Mouse (Mus musculus): Measurements from ENCODE around the gene Sdc4.
A peak's percentile ranks its signal among the peaks of the same experiment; 100 is the strongest.

Sdc4 gene

DNA sequence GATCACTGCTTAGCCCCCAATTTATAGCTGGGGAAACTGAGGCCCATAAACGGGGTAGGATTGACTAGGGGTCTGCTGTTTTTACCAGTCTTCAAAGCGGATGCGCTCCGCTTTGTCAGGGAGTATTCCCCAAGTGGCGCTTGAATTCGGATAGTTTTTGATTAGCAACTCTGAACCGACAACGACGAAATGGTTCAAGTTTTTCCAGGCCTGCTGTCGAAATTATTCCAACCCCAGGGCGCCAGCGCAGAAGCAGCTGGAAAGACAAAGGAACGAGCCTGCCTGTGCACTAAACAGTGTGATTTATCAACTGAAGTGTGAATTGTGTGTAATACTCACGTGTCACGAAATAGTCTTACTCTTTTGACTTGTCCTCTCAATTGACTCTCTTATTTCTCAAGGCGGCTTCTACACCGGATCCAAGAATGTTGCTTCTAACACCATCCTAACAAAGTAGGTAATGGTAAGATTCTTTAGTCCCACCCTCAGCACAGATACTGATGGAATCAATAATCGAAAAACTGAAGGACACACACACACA lies at the start of gene Sdc4:
Gene Sdc4 (minus strand): TSS at position 428 of the 541 bp plus-strand sequence.
- no peak for DNase-seq (ENCODE audit: low spot score in 2 of 2)

DNA sequence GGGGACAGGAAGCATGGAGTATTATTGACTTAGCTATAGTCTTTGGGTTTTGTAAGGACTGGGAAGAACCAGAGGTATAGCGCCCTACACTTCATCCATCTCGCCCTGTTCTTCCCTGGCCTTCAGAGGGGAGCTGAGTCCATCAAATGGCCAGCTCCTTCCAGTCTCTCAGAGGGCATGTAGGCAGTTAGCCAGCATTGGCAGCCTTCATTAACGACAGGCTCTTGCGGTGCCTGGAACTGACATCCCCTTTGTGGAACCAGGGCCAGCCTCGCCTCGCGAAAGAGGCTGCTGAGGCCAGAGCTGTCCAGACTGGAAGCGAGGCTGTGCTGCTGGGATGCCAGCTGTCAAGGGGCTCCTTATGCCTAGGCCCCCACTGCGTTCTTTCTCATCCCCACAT lies 44.1 kb upstream of the Sdc4 start:
- peak in 1 of 2 experiments; percentile 27 for DNase-seq (ENCODE audit: low spot score in 2 of 2)

DNA sequence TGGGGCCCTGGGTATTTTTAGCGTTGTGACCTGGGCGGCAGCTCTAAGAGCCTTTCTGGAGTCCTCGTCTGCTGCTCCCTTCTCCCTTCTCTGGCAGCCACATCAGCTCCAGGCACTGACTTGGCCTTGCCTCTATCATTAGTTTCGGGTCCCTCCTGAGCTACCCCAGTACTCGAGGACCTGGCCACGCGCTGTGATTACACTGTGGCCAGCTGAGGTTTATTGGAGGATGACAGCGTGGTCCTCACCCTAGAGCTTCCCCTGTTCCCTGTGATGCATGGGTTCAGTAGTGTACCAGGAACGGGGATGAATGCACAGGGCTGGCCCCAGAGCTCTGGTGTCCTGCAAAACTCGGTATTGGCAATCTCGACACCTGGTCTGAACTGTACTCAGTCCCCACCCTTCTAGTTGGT lies 43.4 kb upstream of the Sdc4 start:
- no peak for DNase-seq (ENCODE audit: low spot score in 2 of 2)

DNA sequence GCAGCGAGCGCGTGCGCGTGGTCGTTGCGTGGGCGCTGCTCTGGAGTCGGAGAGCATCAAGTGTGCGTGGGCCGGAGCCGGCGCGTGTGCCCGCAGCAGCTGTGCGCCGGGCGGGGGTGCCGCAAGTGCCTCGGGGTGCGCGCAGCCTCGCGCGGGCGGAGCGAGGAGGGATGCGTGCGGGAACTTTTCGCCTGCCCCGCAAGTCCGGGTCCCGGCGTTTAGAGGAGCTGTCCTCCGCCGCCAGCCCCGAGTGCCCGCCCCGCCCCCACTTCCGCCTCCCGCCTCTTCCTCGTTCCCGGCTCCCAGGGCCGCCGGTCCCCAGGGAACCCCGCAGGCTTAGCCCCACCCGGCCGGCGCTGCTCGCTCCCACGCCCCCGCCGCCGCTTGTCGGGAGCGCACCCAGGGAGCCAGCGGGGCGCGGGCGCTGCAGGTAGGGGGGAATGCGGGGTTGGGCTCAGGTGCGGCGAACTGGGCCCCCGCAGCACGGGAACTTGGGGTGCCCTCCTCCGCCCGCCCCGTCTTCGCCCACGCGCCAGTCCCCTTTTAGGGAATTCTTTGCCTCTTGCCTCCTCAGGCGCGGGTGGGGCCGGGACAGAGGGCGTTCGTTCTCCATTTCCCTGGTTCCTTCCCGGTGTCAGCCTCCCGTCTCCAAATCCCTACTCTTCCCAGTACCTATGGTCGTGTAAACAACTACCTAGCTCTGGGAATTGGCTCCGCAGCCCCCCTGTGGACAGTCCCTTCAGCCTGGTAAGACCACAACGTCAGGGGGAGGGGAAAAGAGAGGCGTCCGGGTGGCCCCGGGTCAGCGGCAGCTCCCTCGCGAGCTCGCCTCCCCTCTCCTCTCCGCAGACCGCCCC lies 42.8 kb upstream of the Sdc4 start:
- DNase-seq (ENCODE audit: low spot score in 2 of 2), result peak; percentile 43 to 60

DNA sequence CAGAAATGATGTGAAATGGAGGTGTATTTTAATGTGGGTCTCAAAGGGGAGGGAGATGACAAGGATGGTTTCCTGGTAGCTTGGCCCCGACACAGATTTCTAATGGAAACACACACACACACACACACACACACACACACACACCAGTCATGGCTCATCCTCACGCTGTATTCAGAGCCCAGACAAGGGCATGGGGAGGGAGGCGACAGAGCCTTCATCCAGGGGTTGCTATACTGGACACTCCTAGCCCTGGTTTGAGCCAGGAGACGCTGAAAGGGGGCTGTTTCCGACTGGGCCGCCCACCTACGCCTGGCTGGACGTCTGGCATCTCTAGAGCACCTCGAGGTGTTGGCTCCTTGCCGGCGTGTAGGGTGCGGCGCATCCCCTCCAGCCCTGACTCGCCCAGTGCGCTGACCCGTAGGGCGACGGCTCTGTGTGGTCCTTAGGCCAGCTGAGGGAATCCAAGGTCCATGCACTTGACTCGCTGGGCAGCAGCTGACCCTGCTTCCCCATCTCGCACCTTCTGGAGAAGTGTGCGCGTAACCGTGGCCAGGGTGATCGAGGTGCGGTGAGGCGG lies 42.1 kb upstream of the Sdc4 start, which contains the start of gene Dbndd2:
Gene Dbndd2 (plus strand): TSS at position 426 of the 577 bp plus-strand sequence.
- DNase-seq (ENCODE audit: low spot score in 2 of 2), result peak in 1 of 2 experiments; percentile 67

DNA sequence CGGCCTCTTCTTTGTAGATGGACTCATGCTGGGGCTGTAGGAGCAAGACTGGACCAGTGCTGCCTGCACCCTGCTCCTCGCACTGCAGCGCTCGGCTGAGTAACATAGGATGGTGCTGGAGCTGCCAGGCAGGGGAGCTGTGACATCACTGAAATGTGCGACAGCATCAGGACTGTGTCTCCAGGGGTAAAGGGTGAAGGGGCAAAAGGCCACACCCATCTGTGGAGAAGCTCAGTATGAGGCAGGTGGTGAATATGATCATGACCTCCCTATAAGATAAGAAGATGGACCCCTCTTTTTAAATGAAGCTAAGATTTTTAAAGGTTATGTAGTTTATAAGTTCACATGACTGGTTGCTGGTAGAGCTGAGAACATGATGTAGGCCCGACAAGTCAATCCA lies 29.9 kb upstream of the Sdc4 start, which contains the start of gene Trp53tg5:
Gene Trp53tg5 (minus strand): TSS at position 101 of the 400 bp plus-strand sequence.
- no peak for DNase-seq (ENCODE audit: low spot score in 2 of 2)

DNA sequence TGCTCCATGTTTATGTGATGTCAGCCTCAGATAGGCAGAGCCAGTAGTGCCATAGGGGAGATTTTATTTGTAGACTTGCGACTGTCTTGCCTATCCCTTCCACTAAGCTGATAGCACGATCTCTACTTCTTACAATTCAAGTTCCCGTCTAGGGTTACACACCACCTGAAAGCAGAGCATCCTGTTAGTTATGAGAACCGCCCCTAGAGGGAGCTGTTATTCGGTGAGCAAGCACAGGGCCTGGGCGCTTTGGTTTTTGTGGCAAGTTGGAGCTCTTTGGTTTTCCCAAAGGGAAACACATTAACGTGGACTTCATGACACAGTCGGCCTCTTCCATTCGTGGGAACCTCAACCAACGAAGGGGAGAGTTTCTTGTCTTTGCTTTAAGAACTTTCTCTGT lies 26.6 kb upstream of the Sdc4 start:
- DNase-seq (ENCODE audit: low spot score in 2 of 2), result peak in 1 of 2 experiments; percentile 55

DNA sequence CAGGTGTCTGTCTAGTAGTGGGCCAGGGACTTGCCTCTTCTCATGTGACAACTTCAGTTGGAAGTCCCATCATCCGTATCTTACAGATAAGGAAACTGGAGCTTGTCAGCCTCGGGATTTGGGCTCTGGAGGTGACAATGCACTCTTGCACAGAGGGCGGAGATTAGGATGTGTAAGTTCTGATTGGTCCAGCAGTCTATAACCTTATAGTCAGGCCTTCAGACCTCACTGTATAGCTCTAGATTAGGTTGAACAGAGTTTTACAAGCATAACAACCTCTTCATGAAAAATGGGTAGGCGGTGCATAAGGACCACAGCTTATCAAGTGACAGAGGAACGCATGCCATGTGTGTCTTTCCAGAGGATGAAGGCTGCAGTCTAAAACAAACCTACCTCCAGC lies 23.1 kb upstream of the Sdc4 start:
- DNase-seq (ENCODE audit: low spot score in 2 of 2), result no peak

DNA sequence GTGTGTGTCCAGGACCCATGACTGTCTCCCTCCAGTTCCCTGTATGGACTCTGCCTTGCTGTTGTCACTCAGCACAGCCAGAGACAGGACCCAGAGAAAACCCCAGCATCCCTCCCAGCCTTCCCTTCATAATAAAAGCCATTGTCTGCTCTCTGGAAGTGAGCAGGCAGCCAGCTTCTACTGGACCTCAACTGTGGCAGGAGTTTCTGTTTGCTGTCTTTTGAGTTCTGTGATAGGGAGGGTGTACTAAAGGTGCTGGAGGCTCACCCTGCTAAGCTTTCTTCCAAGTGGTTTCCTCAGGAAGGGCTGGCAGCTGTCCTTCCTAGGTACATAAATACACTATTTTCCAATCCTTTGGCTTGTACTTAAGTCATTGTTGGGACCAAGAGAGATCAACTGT lies 21.5 kb upstream of the Sdc4 start:
- no peak for DNase-seq (ENCODE audit: low spot score in 2 of 2)

DNA sequence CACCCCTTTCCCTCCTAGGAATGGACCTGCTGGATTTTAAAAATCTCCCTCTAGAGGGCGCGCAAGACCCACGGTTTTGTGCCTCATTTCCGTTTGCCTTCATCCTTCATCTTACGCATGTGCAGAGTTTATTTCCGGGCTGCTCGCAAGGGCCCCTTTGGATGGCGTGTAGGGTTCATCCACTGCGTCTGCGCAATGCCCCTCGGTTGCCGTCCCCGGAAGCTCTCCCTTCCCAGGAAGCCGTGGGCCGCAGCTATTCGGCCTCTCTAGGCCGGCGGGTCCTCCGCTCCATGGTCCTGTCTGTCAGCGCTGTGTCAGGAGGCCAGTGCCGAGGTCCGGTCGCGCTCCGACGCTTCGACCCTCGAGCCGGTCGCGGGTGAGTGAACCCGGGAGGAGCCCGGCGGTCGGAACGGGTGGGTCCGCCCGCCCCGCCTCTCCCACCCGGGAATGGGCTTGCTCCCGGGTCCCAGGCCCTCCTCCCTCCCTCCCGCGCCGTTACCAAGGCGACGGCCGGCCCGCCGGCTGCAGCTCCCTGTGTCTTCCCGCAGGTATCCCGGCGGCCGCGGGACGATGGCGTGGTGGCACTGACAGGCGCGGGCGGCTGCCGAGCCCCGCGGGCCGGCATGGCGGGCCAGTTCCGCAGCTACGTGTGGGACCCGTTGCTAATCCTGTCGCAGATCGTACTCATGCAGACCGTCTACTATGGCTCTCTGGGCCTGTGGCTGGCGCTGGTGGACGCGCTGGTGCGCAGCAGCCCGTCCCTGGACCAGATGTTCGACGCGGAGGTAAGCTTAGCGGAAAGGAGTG lies 17.3 kb upstream of the Sdc4 start, which contains the start of gene Gm20458:
Gene Gm20458 (plus strand): TSS at position 223 of the 807 bp plus-strand sequence.
- peak; percentile 89 to 93 for DNase-seq (ENCODE audit: low spot score in 2 of 2)

DNA sequence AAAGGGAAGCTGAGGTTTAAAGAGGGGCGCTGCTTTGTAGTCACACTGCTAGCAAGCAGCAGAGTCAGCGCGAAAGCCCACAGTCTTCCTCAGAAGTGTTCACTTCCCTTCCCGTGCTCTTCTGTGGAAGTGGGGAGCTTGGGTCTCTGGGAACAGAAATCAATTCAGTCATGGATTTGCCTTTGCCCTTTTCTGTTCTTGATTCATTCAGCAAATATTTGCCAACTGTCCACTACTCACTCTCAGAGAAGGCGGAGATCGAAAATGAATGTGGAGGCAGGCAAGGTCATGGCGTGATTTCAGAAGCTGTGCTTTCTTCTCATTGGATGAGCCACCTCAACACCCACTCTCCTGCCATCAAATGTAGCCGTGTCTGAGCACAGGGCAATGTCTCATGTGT lies 14.8 kb upstream of the Sdc4 start:
- DNase-seq (ENCODE audit: low spot score in 2 of 2), result no peak

DNA sequence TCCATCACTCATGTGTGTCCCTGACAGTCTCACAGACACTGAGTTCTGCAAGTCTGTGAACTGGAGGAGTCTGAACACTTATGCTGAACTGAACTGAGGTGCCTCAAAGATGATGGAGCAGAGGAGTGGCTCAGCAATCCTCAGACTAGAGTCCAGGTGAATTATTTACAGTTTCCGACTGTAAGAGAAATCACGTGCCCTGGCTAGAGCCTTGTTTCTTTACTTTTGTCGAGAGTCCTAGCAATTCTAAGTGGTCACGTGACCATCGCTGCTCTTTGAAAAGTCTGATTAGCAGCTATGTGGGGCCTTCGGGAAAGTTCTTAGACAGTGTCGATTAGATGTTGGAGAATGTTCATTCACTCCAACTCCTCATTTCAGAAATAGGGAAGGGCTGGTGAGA lies 14.3 kb upstream of the Sdc4 start:
- no peak for DNase-seq (ENCODE audit: low spot score in 2 of 2)

DNA sequence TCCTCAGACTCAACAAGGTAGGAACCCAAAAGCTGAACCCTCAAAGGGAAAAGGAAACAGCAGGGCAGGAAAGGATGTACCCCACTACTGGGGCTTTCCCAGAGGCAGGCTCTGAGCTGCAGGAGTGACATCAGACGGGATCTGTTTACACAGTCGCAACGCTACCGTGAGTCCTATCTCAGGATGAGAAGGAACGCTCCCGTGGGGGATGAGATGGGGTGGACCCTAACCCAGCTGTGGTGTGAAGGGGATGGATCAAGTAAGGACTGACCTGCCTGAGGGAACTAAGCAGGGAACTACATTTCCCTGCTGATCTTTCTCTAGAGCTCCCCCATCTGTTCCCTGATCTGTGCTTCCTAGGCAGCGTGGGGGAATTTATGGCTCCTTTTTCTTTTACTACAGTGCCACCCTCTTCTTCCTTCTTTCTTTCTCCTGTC lies 13.2 kb upstream of the Sdc4 start, which contains the start of gene Sys1:
Gene Sys1 (plus strand): TSS at position 101 of the 437 bp plus-strand sequence.
- DNase-seq (ENCODE audit: low spot score in 2 of 2), result peak; percentile 13 to 24

DNA sequence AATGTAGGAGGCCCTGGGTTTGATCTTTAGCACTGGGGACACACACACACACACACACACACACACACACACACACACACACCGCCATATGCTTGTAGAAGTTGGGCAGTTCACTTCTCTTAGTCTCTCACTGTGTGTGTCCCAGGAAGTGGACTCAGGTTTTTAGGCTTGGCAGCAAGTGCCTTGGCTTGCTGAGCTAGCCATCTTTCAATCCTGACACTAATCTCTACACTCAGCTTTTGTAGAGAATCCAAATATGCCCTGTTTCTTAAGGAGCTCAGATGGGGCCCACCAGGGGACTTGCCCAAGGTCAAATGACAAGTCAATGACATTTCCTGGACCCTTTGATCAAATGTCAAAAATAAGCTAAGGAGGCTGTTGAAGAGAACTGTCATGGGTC lies 12.7 kb upstream of the Sdc4 start:
- no peak for DNase-seq (ENCODE audit: low spot score in 2 of 2)

DNA sequence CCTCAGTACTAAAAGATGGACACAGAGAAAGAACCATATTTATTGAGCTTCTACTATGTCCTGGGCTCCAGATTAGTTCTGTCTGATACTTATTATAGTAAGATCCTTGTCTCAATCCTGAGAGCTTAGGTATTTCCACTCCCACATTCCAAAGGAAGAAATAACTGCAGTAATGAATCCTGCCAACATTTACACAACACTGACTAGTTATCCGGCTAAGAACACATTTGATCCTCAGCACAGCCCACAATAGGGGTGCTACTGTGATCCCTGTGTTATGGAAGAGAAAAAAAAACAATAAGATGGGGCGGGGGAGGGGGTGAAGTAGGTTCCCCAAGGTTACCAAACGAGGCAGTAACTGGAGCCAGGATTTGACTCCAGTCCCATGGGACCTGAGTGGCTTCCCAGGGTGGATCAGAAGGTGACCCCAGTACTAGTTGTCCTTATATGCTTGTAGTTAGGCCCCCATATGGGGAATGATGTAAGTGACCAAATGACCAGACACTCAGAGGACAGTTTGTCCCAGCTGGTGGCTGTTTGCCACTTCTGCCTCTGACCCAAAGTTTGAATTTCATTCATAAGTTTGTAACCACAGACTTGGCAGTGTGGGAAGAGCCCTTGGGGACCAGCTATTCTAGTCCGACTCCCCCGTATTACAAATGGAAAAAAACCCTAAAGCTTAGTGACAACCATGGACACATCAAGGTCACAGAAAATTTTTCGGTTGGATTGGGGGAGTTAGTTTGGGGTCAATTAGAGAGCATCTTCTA lies 11.9 kb upstream of the Sdc4 start:
- DNase-seq (ENCODE audit: low spot score in 2 of 2), result no peak

DNA sequence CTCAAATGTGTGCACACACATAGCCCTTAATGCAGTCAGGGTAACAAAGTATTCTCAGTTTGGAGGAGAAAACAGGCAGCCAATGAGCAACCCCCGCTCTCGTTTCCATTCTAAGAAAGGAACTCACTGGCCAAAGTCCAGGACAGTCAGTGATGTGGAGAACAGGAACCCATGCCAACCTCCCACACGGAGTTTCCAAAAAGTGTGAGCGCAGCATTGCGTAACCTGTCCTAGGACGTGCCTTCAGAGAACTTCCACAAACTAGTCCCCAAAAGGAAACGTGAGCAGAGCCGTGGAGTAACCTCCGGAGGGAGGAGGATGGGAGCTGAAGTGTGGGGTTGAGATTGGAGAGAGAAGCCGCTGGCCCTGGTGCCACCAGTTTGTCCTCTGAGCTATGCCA lies 11.2 kb upstream of the Sdc4 start:
- peak; percentile 51 to 64 for DNase-seq (ENCODE audit: low spot score in 2 of 2)

DNA sequence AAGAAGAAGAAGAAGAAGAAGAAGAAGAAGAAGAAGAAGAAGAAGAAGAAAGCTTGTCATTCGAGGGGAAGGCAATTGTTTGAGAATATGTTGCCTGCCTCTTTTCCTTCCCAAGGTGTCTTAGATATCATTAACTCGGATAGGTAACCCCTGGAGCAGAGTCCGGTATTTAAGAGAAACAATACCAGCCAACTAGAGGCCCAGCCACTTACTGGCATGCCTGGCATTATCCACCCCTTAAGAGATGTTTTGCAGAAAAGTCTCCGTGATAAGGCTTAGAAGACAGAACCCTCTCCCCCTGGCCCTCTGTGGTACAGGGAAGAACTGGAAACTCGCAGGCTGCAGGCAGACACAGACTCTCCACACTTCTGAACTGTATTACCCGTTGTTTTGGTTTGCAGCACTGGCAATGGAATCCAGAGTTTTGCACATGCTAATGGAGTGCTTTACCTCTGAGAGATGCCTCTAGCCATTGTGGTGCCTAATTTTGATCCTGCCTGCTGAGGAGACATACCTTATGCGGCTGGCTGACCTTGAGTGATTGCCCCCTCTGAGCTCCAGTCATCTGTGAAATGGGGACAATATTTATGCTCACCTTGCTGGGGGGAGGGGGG lies 10.3 kb upstream of the Sdc4 start:
- no peak for DNase-seq (ENCODE audit: low spot score in 2 of 2)

DNA sequence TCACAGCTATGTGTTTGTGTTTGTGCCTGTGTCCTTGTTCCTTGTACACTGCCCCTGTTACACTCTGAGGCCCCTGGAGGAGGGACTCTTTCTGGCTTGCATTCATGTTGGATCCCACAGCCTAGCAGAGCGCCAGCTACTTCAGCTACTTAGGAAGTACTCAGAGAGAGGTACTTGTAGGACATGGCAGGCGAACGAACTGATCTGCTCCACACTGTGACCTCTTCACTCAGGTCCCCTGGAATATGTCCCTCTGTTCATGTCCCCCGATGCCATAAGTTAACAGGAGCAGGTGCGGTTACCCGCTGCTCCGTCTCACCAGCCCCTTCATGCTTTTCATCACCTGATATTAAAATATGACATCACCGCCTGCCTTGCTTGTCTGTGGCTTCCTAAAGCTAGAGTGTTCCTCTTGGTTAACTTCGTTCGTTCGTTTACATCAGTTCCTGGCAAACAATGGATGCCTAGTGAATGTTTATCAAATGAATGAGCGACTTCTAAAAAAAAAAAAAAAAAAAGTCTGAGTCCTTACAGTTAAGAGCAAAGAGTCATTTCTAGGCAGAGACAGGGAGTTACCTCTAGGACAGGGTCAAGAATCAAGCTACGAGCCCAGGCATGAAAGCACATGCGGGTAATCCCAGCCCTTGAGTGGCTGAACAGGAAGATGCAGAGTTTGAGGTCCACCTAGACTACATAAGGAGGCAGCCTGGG lies 9.5 kb upstream of the Sdc4 start:
- DNase-seq (ENCODE audit: low spot score in 2 of 2), result no peak

DNA sequence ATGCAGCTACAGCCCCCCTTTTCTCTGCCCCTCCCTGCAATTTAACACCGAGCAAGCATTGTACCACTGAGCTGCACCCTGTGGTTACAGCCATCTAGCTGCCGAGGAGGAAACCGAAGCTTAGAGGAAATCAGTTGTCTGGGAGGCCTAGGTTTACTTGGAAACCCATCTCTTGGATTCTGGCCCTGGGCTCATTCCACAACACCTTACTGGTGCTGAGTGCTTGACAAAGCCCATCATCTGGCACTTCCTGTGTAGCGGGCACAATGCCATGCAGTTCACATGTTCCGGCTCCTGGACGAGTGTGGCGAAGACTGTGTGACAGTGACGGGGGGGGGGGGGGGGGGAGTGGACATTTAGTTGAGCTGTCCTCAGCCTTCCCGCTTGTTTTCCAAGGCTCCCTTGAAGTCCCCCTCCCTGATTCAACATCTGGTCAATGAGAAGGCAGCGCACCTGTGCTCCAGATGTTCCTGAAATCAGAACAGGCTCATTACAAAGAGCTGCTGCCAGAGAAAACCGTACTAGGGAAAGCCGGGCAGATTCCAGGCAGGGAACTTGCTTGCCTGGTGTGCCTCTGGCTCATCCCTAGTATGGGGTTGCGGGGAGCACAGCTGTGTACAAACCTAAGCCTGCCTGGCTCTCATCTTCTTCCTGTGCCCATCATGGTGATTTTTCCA lies 8.5 kb upstream of the Sdc4 start:
- no peak for DNase-seq (ENCODE audit: low spot score in 2 of 2)
